Mouse (Mus musculus) lung, embryonic 16.5 days (tissue): Measurements from ENCODE around the gene 1500009C09Rik. TPM values are rescaled to one million over a fixed set of nuclear protein-coding genes. Genes with fewer than 3 reads are reported as not detected.
A peak's percentile ranks its signal among the peaks of the same experiment; 100 is the strongest.
"Not testable (repeated sequence)": the region's sequence is repeated elsewhere in the genome, so short reads cannot be mapped to it uniquely, and the experiment has no call there.

ENCODE experiments used
- ATAC-seq: fragments of 200-750 bp; cut with Nextera tagmentation; 2 replicates; pipeline ENCODE4 v1.8.0; 2017; ENCODE audit warnings: low read depth, mild to moderate bottlenecking, moderate library complexity
- H3K27ac ChIP-seq: fragments of 300-500 bp; sonication (generic); 2 replicates; pipeline ENCODE4 v1.5.1; 2014; ENCODE audit warnings: mild to moderate bottlenecking, control low read depth, low read length
- H3K27me3 ChIP-seq: fragments of 300-500 bp; sonication (generic); 2 replicates; pipeline ENCODE4 v1.6.1; 2014; ENCODE audit warnings: low read depth, low read length, mixed read lengths; ENCODE audit not compliant: control insufficient read depth, insufficient read depth
- H3K36me3 ChIP-seq: fragments of 300-500 bp; sonication (generic); 2 replicates; pipeline ENCODE4 v1.6.1; 2014; ENCODE audit warnings: low read length; ENCODE audit not compliant: control insufficient read depth, insufficient read depth
- H3K4me1 ChIP-seq: fragments of 300-500 bp; sonication (generic); replicated peaks from 2 replicates; pipeline ENCODE4 v1.6.1; 2014; ENCODE audit warnings: low read length, mixed read lengths; ENCODE audit not compliant: control insufficient read depth, insufficient read depth
- H3K4me2 ChIP-seq: fragments of 300-500 bp; sonication (generic); 2 replicates; pipeline ENCODE4 v1.6.1; 2014; ENCODE audit warnings: low read depth, low read length, control low read depth
- H3K4me3 ChIP-seq: fragments of 300-500 bp; sonication (generic); 2 replicates; pipeline ENCODE4 v1.5.1; 2014; ENCODE audit warnings: mild to moderate bottlenecking, low read length, control low read depth
- H3K9ac ChIP-seq: fragments of 300-500 bp; sonication (generic); 2 replicates; pipeline ENCODE4 v1.6.1; 2014; ENCODE audit warnings: low read length, control low read depth
- H3K9me3 ChIP-seq: fragments of 300-500 bp; sonication (generic); 2 replicates; pipeline ENCODE4 v1.6.1; 2016; ENCODE audit warnings: low read length; ENCODE audit not compliant: control insufficient read depth
- WGBS: fragments of 180-500 bp; shearing (Covaris S2); extraction: QIAGEN DNeasy Blood & Tissue Kit; methylation state at CpG from one replicate; pipeline ENCODE4 v1.1.7; 2014; 5-methylcytosine and 5-hydroxymethylcytosine counted together
- polyA plus RNA-seq: library from polyadenylated mRNA; unstranded; fragments of >200 nt; fragmentation: Nextera tagmentation; extraction: Ambion mirVana; gene quantifications from 2 replicates; pipeline ENCODE4 v1.2.1, GENCODE M21; 2015

Gene 1500009C09Rik
- polyA plus RNA-seq, 1 experiment from 2014 or later, result not detected

DNA sequence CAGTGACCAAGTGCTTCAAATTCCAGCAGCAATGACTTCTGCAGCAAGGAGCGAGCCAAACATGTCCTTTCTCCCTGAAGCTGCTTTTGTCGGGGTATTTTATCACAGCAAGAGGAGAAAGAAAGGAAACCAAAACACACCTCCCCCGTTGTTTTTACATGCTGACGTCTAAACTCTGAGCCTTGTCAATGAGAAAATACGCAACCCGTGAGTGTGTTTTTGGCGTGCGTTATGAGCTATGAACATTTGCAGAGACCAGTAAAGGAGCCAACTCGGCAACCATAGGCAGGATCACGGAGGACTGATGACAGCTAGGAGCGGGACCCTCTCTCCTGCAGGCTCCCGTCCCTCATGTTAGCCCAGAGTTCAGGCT is 8.5 kb upstream of the 1500009C09Rik start:
- Histone ChIP-seq H3K9me3 (no peaks in the 10 kb centered on the region), H3K27me3 (no peaks in the 10 kb centered on the region), H3K4me2 (peak overlapping the region; percentile 95), H3K4me1 (peaks cover 5% of the 10 kb centered on the region; the same call in 1 of the 2 replicates), H3K4me3 (peak overlapping the region; percentile 80), H3K9ac (peak overlapping the region; percentile 78), H3K36me3 (no peaks in the 10 kb centered on the region), H3K27ac (peak overlapping the region; percentile 37; the same call in 1 of the 2 replicates)
- ATAC-seq, result no peak
- 1% methylated on average over 12 of the region's 12 CpGs for WGBS

DNA sequence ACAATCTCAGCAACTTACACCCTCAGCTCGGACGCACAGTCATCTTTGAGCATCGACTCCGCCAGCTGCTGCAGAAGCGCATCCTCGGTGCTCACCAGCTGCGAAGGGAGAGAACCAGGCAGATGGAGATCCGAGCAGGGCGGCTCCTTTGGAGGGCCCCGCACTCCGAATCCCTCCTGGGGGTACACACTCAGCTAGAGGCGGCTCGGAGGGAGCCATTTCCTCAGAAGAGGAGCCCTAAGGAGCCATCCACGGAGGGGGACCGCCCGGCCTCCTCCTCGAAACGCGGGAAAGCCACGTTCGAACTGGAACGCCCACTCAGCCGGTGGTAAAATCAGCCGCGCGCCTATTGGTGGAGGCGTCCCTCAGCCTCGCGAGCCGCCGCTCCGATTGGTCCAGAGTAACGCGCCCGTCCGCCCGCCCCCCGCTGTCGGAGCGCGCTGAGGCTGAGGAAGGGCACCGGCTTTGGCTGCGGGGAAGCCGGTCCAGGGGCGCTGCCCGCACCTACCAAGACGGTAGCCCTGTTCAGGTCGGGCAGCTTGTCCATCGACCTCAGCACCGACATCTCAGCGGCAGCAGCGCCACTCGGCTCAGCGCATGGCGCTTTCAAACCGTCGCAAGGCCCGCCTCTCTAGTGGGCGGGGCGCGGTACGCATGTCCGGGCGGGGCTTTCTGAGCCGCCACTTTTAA is 7.9 kb upstream of the 1500009C09Rik start, which contains the start of gene Cenpm:
TSS of gene Cenpm (minus strand) at position 634 of the 690 bp plus-strand sequence.
- H3K9me3 ChIP-seq, result no peaks in the 10 kb centered on the region
- H3K4me1 ChIP-seq, result peaks cover 5% of the 10 kb centered on the region; the same call in 1 of the 2 replicates
- H3K27ac ChIP-seq, result peak within 1 kb of the TSS; percentile 79
- peak within 1 kb of the TSS; percentile 95 for H3K4me2 ChIP-seq
- H3K36me3 ChIP-seq, result no peaks in the 10 kb centered on the region
- no peaks in the 10 kb centered on the region for H3K27me3 ChIP-seq
- WGBS, result under 1% methylated on average over 65 of the region's 65 CpGs
- peak within 1 kb of the TSS; percentile 80 for H3K4me3 ChIP-seq
- H3K9ac ChIP-seq, result peak within 1 kb of the TSS; percentile 78
- ATAC-seq, result peak; percentile 98

- not testable (repeated sequence) for H3K27me3 ChIP-seq, H3K27ac ChIP-seq, H3K4me1 ChIP-seq, H3K9me3 ChIP-seq, H3K36me3 ChIP-seq, ATAC-seq
- H3K4me2 ChIP-seq, result peak overlapping the region; percentile 95
- H3K4me3 ChIP-seq, result peak overlapping the region; percentile 80
- peak overlapping the region; percentile 78 for H3K9ac ChIP-seq
- WGBS, result 24% methylated on average over 9 of the region's 9 CpGs
Measured at GRCm38 (mm10) chr15:82244805-82245161, 7.4 kb upstream of the 1500009C09Rik start.

DNA sequence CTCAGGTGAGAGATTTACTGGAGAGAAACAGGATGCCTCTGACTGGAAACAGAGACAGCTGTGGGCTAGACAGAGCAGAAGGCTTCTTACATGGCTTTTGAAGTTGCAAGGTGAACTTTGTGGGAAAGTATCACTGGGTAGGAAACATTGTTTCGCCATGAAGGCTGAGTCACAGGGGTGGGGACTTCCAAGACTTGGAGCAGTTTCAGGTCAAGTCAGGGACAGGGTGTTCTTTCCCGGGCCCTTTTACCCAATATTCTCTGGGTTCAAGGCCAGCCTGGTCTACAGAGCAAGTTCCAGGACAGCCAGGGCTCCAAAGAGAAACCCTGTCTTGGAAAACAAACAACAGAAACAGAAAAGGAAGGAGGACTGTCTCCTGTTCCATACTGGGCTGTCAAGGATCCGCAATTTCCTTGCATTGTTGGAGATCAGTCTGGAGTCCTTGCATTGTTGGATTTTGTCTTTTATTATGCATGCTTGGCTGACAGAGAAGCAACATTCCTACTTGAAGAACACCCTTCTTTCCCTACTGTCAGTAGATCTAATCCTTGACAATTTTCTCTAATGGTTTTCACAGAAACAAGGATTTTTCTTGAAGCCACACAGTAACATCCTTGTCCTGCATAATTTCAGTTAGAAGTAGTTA is 4.9 kb upstream of the 1500009C09Rik start:
- no peak overlapping the region for H3K9ac ChIP-seq
- no peak overlapping the region for H3K4me2 ChIP-seq
- H3K27me3 ChIP-seq, result no peaks in the 10 kb centered on the region
- no peak overlapping the region for H3K4me3 ChIP-seq
- no peak for ATAC-seq
- no peaks in the 10 kb centered on the region for H3K36me3 ChIP-seq
- H3K4me1 ChIP-seq, result peaks cover 5% of the 10 kb centered on the region; the same call in 1 of the 2 replicates
- no peaks in the 10 kb centered on the region for H3K9me3 ChIP-seq
- no peak overlapping the region for H3K27ac ChIP-seq
- 72% methylated on average over 3 of the region's 3 CpGs for WGBS

DNA sequence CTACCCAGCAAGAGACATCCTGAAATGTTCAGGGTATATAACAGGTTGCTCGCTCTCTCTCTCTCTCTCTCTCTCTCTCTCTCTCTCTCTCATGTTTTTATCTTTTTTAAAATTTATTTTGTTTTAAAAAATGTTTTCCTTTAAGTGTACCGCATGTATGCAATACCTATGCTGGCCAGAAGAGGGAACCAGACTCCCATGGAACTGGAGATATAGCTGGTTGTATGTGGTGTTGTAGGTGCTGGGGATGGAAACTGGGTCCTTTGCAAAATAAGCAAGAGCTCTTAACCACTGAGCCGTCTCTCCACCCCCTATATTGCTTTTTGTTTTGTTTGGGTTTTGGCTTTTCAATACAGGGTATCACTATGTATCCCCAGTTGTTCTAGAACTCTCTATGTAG is 618 bp upstream of the 1500009C09Rik start:
- H3K36me3 ChIP-seq, result no peaks in the 10 kb centered on the region
- 94% methylated on average over 3 of the region's 3 CpGs for WGBS
- H3K4me2 ChIP-seq, result no peak overlapping the region
- no peaks in the 10 kb centered on the region for H3K4me1 ChIP-seq
- no peaks in the 10 kb centered on the region for H3K27me3 ChIP-seq
- no peak overlapping the region for H3K4me3 ChIP-seq
- no peaks in the 10 kb centered on the region for H3K9me3 ChIP-seq
- ATAC-seq, result no peak
- H3K9ac ChIP-seq, result no peak overlapping the region
- no peak overlapping the region for H3K27ac ChIP-seq

DNA sequence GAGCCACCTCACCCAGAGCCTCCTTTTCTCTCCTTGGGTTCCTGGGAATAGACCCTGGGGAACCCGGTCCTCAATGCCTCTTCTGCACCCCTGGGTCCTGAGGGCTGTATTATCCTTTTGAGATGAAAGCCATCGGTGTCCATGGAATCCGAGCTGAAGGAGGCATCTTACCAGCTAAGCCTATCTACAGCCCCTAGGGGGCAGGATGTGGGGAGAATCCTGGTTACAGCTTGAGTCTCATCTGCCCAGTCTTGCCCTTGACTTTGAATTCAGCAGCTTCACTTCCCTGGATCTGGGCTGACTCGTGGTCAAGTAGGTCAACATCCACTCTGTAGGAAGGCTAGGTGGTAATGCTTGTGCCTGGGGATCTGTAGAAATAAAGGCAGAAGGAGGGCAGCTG is 3.1 kb downstream of the 1500009C09Rik start:
- H3K9ac ChIP-seq, result no peak overlapping the region
- no peak for ATAC-seq
- no peaks in the 10 kb centered on the region for H3K27me3 ChIP-seq
- no peaks in the 10 kb centered on the region for H3K9me3 ChIP-seq
- no peak overlapping the region for H3K4me3 ChIP-seq
- no peaks in the 10 kb centered on the region for H3K36me3 ChIP-seq
- H3K4me1 ChIP-seq, result no peaks in the 10 kb centered on the region
- WGBS, result 41% methylated on average over 4 of the region's 4 CpGs
- H3K4me2 ChIP-seq, result no peak overlapping the region
- H3K27ac ChIP-seq, result no peak overlapping the region

- no peaks in the 10 kb centered on the region for H3K36me3 ChIP-seq
- WGBS, result 22% methylated on average over 10 of the region's 10 CpGs
- no peak overlapping the region for H3K9ac ChIP-seq
- ATAC-seq, result no peak
- no peak overlapping the region for H3K27ac ChIP-seq
- H3K4me3 ChIP-seq, result no peak overlapping the region
- no peak overlapping the region for H3K4me2 ChIP-seq
- H3K27me3 ChIP-seq, result no peaks in the 10 kb centered on the region; the same call in 1 of the 2 replicates
- no peaks in the 10 kb centered on the region for H3K9me3 ChIP-seq
- H3K4me1 ChIP-seq, result no peaks in the 10 kb centered on the region
Measured at GRCm38 (mm10) chr15:82255944-82256383, 3.8 kb downstream of the 1500009C09Rik start.

GRCm38 (mm10) chr15:82259510-82259909 is 7.3 kb downstream of the 1500009C09Rik start:
- no peaks in the 10 kb centered on the region for H3K9me3 ChIP-seq
- no peak overlapping the region for H3K4me2 ChIP-seq
- no peaks in the 10 kb centered on the region for H3K36me3 ChIP-seq
- H3K4me3 ChIP-seq, result no peak overlapping the region
- H3K27me3 ChIP-seq, result no peaks in the 10 kb centered on the region; the same call in 1 of the 2 replicates
- no peak overlapping the region for H3K9ac ChIP-seq
- no peaks in the 10 kb centered on the region for H3K4me1 ChIP-seq
- no peak for ATAC-seq
- no peak overlapping the region for H3K27ac ChIP-seq
- WGBS, result 10% methylated on average over 16 of the region's 16 CpGs

- no peaks in the 10 kb centered on the region for H3K9me3 ChIP-seq
- no peak overlapping the region for H3K27ac ChIP-seq
- no peaks in the 10 kb centered on the region for H3K36me3 ChIP-seq
- no peak for ATAC-seq
- H3K4me3 ChIP-seq, result no peak overlapping the region
- H3K4me2 ChIP-seq, result no peak overlapping the region
- no peak overlapping the region for H3K9ac ChIP-seq
- 9% methylated on average over 6 of the region's 6 CpGs for WGBS
- H3K27me3 ChIP-seq, result peaks cover under 1% of the 10 kb centered on the region
- H3K4me1 ChIP-seq, result no peaks in the 10 kb centered on the region
Measured at GRCm38 (mm10) chr15:82266356-82266755, 14.2 kb downstream of the 1500009C09Rik start.
